Mouse (Mus musculus): ENCODE measurements around the gene Acsl1.

DNA sequence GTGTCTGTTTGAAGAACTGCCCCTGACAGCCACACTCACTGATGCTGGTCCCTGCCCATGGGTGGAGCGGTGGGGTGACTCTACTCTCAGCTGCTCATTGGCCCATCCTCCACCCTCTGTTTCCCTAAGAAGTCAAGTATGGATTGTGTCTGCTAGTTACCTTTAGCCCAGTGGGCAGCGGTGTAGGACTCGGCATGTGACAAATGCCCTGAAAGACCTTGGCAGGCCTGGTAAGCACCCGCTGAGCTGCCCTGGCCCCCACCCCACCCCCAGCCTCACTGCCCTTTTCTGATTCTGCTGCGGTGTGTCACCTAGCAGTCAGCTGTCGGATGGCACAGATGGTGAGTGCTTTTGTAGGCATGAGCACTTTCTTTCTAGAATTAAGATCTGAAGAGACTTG lies 20.0 kb downstream of the Acsl1 start:
- TF ChIP-seq POLR2A (IDR thresholded peaks at IDR 0.05; ENCODE audit: insufficient read depth, low read depth, low read length): no peak
- no peak for TF ChIP-seq CTCF (IDR thresholded peaks at IDR 0.05; ENCODE audit: insufficient read depth, low read depth, low read length)

Data from olfactory bulb, adult 2 months (tissue).